Mouse (Mus musculus) layer of hippocampus, adult 18-20 months (tissue): ENCODE measurements around the gene Ogfod2. TPM values are rescaled to one million over a fixed set of nuclear protein-coding genes. Genes with fewer than 3 reads are reported as not detected.

ENCODE experiments used
- DNase-seq, 2 experiments: peaks; one replicate each; pipeline ENCODE4 v3.0.0; 2022; ENCODE audit warnings: low spot score in 2 of 2
- long read RNA-seq: library from polyadenylated mRNA; stranded (forward); transcript quantifications from one replicate; pipeline ENCODE4 v2.0.0, GENCODE M21; 2021
- total RNA-seq, 2 experiments: library from RNA; stranded (reverse); gene quantifications; 2 replicates each; pipeline ENCODE4 v1.2.3; 2021

The Ogfod2 gene
- 10 to 100 TPM; 34.4 to 35.3 TPM for total RNA-seq
- long read RNA-seq, transcript Ogfod2-201 (7 exons, 1,596 nt), result major isoform, 8 of 20 reads
- long read RNA-seq, partial matches to known transcripts, result 1 of 20 reads
- long read RNA-seq, other reads (novel, unspliced or antisense), result 4 of 20 reads

- peak; percentile 89 to 95 for DNase-seq
Measured at GRCm38 (mm10) chr5:124111742-124112497, at the start of gene Ogfod2. Gene Ogfod2 (plus strand): TSS chr5:124112297.

GRCm38 (mm10) chr5:124069657-124070056 is 42.4 kb upstream of the Ogfod2 start:
- no peak for DNase-seq

GRCm38 (mm10) chr5:124073682-124074081 is 38.4 kb upstream of the Ogfod2 start:
- DNase-seq, result no peak

GRCm38 (mm10) chr5:124074845-124075307 is 37.2 kb upstream of the Ogfod2 start:
- DNase-seq, result no peak

- no peak for DNase-seq
Measured at GRCm38 (mm10) chr5:124075716-124076115, 36.4 kb upstream of the Ogfod2 start.

- DNase-seq, result no peak
Measured at GRCm38 (mm10) chr5:124076559-124076958, 35.5 kb upstream of the Ogfod2 start.

GRCm38 (mm10) chr5:124077241-124077640 is 34.9 kb upstream of the Ogfod2 start:
- no peak for DNase-seq

GRCm38 (mm10) chr5:124077856-124078460 is 34.1 kb upstream of the Ogfod2 start:
- no peak for DNase-seq

- DNase-seq, result peak; percentile 71 to 84
Measured at GRCm38 (mm10) chr5:124078794-124079416, 33.2 kb upstream of the Ogfod2 start.

- DNase-seq, result no peak
Measured at GRCm38 (mm10) chr5:124079880-124080279, 32.2 kb upstream of the Ogfod2 start.

GRCm38 (mm10) chr5:124082447-124082846 is 29.6 kb upstream of the Ogfod2 start:
- DNase-seq, result no peak

GRCm38 (mm10) chr5:124082941-124083688 is 29.0 kb upstream of the Ogfod2 start:
- DNase-seq, result no peak

- no peak for DNase-seq
Measured at GRCm38 (mm10) chr5:124083850-124084587, 28.1 kb upstream of the Ogfod2 start.

- peak; percentile 71 to 89 for DNase-seq
Measured at GRCm38 (mm10) chr5:124084588-124085173, 27.4 kb upstream of the Ogfod2 start.

GRCm38 (mm10) chr5:124085513-124085912 is 26.6 kb upstream of the Ogfod2 start:
- DNase-seq, result no peak

- no peak for DNase-seq
Measured at GRCm38 (mm10) chr5:124086876-124087275, 25.2 kb upstream of the Ogfod2 start.

GRCm38 (mm10) chr5:124089868-124090267 is 22.2 kb upstream of the Ogfod2 start:
- DNase-seq, result no peak

GRCm38 (mm10) chr5:124091951-124092406 is 20.1 kb upstream of the Ogfod2 start:
- DNase-seq, result no peak

GRCm38 (mm10) chr5:124093120-124093794 is 18.8 kb upstream of the Ogfod2 start:
- DNase-seq, result peak; percentile 74 to 76
